In genomic region chr14:57107091-57107490, GRCm38 (mm10) we compare ENCODE assay signal across 16 mouse cellular contexts. TPM values are rescaled to one million over a fixed set of nuclear protein-coding genes. Genes with fewer than 3 reads are reported as not detected.
"Had no signal": no experiment of that assay in that cellular context is flagged by ENCODE, and none has a peak within 500 bp of the region (broad histone marks: within the 10 kb centered on the region; RNA-seq: fewer than 3 reads in every experiment).

No protein-coding gene starts in this region.

- H3K4me3 ChIP-seq: intestine, embryonic 15.5 days; limb, embryonic 15.5 days; liver, embryonic 15.5 days; midbrain, embryonic 10.5 days; myocyte; neural tube, embryonic 12.5 days had no signal

- H3K27ac ChIP-seq: intestine, embryonic 15.5 days; limb, embryonic 15.5 days; liver, embryonic 15.5 days; midbrain, embryonic 10.5 days; neural tube, embryonic 12.5 days; stomach, postnatal 0 days had no signal

- H3K36me3 ChIP-seq: intestine, embryonic 15.5 days; limb, embryonic 15.5 days; liver, embryonic 15.5 days; midbrain, embryonic 10.5 days; neural tube, embryonic 12.5 days had no signal

- DNase-seq: layer of hippocampus, adult 9-11 months; layer of hippocampus, postnatal 36 days; lung, embryonic 14.5 days; lung, postnatal 10 days; lung, postnatal 4 days; midbrain, embryonic 14.5 days had no signal

- H3K4me1 ChIP-seq: liver, embryonic 15.5 days had no signal

- ATAC-seq: intestine, embryonic 15.5 days had no signal

- H3K4me2 ChIP-seq: intestine, embryonic 15.5 days; limb, embryonic 15.5 days; liver, embryonic 15.5 days; lung, embryonic 14.5 days; neural tube, embryonic 12.5 days had no signal

- H3K9ac ChIP-seq: intestine, embryonic 15.5 days; limb, embryonic 15.5 days; liver, embryonic 15.5 days; lung, embryonic 14.5 days; neural tube, embryonic 12.5 days had no signal

- H3K9me3 ChIP-seq: intestine, embryonic 15.5 days; limb, embryonic 15.5 days; liver, embryonic 15.5 days; midbrain, embryonic 10.5 days; neural tube, embryonic 12.5 days had no signal

RNA-seq across cellular contexts. Expression of gene Gjb2, which starts 2.6 kb away (rescaled TPM):
- total RNA-seq: neutrophil, adult 5-6 weeks had no signal
- polyA plus RNA-seq: myocyte had no signal

RNA-seq across cellular contexts. Expression of gene Gm4491, which starts 8.6 kb away (rescaled TPM):
- total RNA-seq: megakaryocyte, adult 5-6 weeks; neutrophil, adult 5-6 weeks had no signal
- polyA plus RNA-seq: limb, embryonic 11.5 days; liver, embryonic 15.5 days; lung, embryonic 14.5 days; midbrain, embryonic 10.5 days; myocyte; neural tube, embryonic 12.5 days; stomach, postnatal 0 days had no signal

RNA-seq across cellular contexts. Expression of gene Gjb6, which starts 26.3 kb away (rescaled TPM):
- total RNA-seq: megakaryocyte, adult 5-6 weeks; neutrophil, adult 5-6 weeks had no signal
- polyA plus RNA-seq: liver, embryonic 15.5 days; lung, embryonic 14.5 days; myocyte had no signal

RNA-seq across cellular contexts. Expression of gene Gja3, which starts 49.2 kb away (rescaled TPM):
- total RNA-seq: megakaryocyte, adult 5-6 weeks; neutrophil, adult 5-6 weeks had no signal
- polyA plus RNA-seq: midbrain, embryonic 10.5 days; midbrain, embryonic 14.5 days had no signal
